Mouse (Mus musculus): Measurements from ENCODE around the gene Pde4d. TPM values are rescaled to one million over a fixed set of nuclear protein-coding genes. Genes with fewer than 3 reads are reported as not detected.

Pde4d gene
- polyA plus RNA-seq, 1 experiment from 2014 or later, result 9.8 TPM

DNA sequence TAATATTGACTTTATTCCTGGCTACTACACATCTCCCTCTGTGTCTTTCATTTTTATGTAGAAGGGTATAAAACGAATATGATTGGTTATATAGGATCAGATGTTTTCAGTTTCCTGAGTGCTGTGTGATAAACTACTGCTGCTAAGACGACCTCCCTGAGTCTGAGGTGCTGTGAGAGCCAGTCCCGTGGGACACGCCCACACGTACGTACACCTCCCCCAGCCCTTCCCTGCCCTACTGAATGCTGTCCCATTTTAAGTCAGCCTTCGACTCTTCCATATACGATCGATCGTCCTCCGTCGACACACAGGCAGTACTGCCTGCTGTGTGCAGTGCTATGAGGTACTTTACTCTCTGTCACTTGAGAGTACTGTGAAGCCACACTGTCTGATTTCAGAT lies 1473.0 kb downstream of the Pde4d start:
- 82% methylated on average over 12 of the region's 12 CpGs for WGBS
- Histone ChIP-seq H3K36me3 (replicated peaks) (no peaks in the 10 kb centered on the region), H3K4me1 (peaks cover 11% of the 10 kb centered on the region), H3K4me3 (no peak overlapping the region), H3K27me3 (ENCODE audit: poor library complexity, severe bottlenecking) (no peaks in the 10 kb centered on the region), H3K27ac (no peak overlapping the region), H3K9me3 (no peaks in the 10 kb centered on the region)
- peak; percentile 8 for DNase-seq (ENCODE audit: extremely low spot score, low spot score)

DNA sequence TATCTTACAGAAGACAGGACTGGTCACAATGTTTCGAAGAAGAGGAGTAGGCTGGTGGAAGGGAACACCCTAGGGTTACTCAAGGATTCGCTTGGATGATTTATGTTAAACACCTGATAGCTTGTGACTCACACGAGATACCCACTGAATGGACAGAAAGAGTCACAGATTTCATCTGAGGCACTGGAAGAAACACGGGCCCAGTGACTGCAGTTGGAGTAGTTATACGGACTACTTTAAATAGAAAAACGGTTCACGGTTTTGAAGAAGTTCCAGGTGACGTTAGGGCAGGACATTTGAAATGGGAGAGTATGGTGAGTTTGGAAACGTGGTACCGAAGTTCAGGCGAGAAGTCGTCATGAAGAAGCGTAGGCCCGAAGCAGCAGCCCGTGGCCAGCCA lies 1475.0 kb downstream of the Pde4d start:
- WGBS, result 94% methylated on average over 15 of the region's 15 CpGs
- Histone ChIP-seq H3K9me3 (no peaks in the 10 kb centered on the region), H3K4me3 (no peak overlapping the region), H3K27me3 (ENCODE audit: poor library complexity, severe bottlenecking) (no peaks in the 10 kb centered on the region), H3K36me3 (replicated peaks) (no peaks in the 10 kb centered on the region), H3K4me1 (peaks cover 11% of the 10 kb centered on the region), H3K27ac (no peak overlapping the region)
- DNase-seq (ENCODE audit: extremely low spot score, low spot score), result no peak

DNA sequence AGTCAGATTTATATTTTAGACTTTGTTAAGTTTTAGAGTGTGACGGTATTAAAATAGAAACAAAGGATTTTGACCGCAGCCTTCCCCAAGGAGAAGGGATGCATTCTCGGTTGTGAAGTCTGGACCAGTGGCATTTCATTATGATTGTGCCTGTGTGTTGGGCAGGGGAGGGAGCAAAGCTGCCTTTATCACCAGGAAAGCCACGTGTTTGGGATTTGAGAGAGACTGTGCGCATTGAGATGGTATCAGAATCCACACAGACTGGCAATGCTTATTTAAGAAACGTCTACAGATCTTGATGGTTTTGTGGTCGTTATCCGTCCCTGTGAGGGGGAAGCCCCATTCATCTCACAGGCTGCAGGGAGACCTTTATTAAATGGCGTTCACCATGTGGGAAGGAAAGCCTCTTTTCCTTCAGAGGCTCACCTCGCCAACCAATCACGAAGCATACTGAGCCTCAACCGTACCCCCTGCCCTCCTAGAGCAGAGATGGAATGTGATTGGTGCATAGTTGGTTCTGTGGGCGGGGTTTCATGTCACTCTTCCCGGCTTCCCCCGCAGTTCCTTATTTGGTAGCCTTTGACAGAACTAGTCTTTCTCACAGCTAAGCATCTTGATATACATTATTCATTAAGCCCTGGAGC lies 1476.7 kb downstream of the Pde4d start:
- peak; percentile 46 for DNase-seq (ENCODE audit: extremely low spot score, low spot score)
- H3K4me1 ChIP-seq, result peaks cover 11% of the 10 kb centered on the region
- H3K36me3 ChIP-seq (replicated peaks), result no peaks in the 10 kb centered on the region
- H3K27me3 ChIP-seq (ENCODE audit: poor library complexity, severe bottlenecking), result no peaks in the 10 kb centered on the region
- H3K9me3 ChIP-seq, result no peaks in the 10 kb centered on the region
- peak overlapping the region; percentile 74 for H3K27ac ChIP-seq
- 41% methylated on average over 15 of the region's 15 CpGs for WGBS
- peak overlapping the region; percentile 24; the same call in 1 of the 2 replicates for H3K4me3 ChIP-seq

DNA sequence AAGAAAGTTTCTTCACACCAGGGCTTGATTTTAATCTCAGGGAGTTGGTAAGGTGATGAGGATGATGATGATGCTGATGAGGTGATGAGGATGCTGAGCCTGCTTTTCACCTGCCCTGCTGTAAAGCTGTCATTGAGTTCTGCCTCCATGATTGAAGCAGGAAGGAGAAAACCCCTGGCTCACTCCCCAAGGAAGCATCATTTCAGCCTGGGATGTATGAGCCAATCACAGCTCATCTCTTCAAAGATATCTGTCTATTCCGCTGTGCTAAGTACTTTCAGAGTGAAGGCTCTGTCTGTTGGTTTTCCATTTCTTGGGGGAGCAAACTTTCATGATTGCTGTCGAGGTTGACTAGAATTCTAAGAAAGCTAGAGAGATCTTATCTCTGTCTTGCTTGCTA lies 1478.0 kb downstream of the Pde4d start:
- Histone ChIP-seq H3K9me3 (no peaks in the 10 kb centered on the region), H3K4me3 (no peak overlapping the region), H3K27ac (no peak overlapping the region), H3K4me1 (peaks cover 11% of the 10 kb centered on the region), H3K27me3 (ENCODE audit: poor library complexity, severe bottlenecking) (no peaks in the 10 kb centered on the region), H3K36me3 (replicated peaks) (no peaks in the 10 kb centered on the region)
- 84% methylated on average over 2 of the region's 2 CpGs for WGBS
- DNase-seq (ENCODE audit: extremely low spot score, low spot score), result no peak

DNA sequence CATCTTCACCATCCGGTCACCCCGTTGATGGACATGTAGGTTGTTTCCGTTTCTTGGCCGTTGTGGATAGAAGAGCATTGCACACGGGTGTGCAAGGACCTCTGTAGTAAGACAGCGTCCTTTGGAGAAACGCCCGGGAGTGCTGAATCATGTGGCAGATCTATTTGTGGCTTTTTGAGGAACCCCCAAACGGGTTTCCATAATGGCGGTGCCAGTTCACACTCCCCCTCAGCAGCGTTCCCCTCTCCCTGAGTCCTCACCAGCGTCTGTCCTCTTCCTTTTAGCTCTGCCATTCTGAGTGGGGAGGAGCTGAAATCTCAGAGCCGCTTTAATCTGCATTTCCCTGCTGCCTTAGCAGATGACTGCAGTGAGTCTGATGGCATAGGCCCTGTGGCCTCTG lies 1482.9 kb downstream of the Pde4d start:
- no peaks in the 10 kb centered on the region for H3K9me3 ChIP-seq
- no peak for DNase-seq (ENCODE audit: extremely low spot score, low spot score)
- H3K27me3 ChIP-seq (ENCODE audit: poor library complexity, severe bottlenecking), result no peaks in the 10 kb centered on the region
- 93% methylated on average over 13 of the region's 13 CpGs for WGBS
- H3K4me1 ChIP-seq, result no peaks in the 10 kb centered on the region
- peaks cover 9% of the 10 kb centered on the region; the same call in 1 of the 2 replicates for H3K36me3 ChIP-seq (replicated peaks)
- no peak overlapping the region for H3K4me3 ChIP-seq
- H3K27ac ChIP-seq, result no peak overlapping the region

DNA sequence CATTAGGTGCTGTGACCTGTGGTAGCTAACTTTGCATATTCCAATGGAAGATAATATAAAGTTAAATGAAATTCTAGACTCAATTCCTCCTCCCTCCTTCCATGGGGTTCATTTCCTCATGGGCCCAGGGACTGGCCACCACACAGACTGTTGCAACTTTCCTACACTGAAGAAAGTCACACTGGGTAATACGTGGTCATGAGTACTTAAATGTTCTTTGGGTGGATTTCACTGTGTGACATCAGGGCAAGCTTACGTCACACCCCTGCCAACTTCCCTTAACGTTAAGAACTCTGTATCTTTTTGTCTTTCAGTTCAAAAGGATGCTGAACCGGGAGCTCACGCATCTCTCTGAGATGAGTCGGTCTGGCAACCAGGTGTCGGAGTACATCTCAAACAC lies 1483.8 kb downstream of the Pde4d start:
- WGBS, result 93% methylated on average over 7 of the region's 7 CpGs
- no peaks in the 10 kb centered on the region for H3K27me3 ChIP-seq (ENCODE audit: poor library complexity, severe bottlenecking)
- no peak overlapping the region for H3K4me3 ChIP-seq
- H3K4me1 ChIP-seq, result no peaks in the 10 kb centered on the region
- DNase-seq (ENCODE audit: extremely low spot score, low spot score), result no peak
- peaks cover 9% of the 10 kb centered on the region; the same call in 1 of the 2 replicates for H3K36me3 ChIP-seq (replicated peaks)
- H3K27ac ChIP-seq, result no peak overlapping the region
- no peaks in the 10 kb centered on the region for H3K9me3 ChIP-seq

DNA sequence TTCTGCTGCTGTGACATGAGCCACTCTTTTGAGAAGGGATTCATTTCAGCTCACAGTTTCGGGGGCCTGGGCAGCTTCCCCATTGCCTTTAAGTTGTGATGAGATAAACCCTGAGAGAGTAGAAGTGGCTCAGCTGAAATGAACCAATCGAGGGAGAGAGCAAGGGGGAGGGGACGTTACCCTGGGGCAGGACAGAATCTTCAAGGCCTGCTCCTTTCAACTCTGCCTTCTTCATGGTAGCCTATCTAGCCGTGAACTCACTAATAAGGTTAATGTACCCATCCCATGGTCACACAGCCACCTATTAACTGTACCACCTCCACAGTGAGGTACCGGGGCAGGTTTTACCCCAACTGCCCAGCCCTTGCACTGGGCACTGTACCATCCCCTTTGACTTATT lies 1487.1 kb downstream of the Pde4d start:
- Histone ChIP-seq H3K4me3 (no peak overlapping the region), H3K27me3 (ENCODE audit: poor library complexity, severe bottlenecking) (no peaks in the 10 kb centered on the region), H3K4me1 (no peaks in the 10 kb centered on the region), H3K36me3 (replicated peaks) (peaks cover 14% of the 10 kb centered on the region), H3K27ac (no peak overlapping the region), H3K9me3 (no peaks in the 10 kb centered on the region)
- WGBS, result 91% methylated on average over 5 of the region's 5 CpGs
- no peak for DNase-seq (ENCODE audit: extremely low spot score, low spot score)

DNA sequence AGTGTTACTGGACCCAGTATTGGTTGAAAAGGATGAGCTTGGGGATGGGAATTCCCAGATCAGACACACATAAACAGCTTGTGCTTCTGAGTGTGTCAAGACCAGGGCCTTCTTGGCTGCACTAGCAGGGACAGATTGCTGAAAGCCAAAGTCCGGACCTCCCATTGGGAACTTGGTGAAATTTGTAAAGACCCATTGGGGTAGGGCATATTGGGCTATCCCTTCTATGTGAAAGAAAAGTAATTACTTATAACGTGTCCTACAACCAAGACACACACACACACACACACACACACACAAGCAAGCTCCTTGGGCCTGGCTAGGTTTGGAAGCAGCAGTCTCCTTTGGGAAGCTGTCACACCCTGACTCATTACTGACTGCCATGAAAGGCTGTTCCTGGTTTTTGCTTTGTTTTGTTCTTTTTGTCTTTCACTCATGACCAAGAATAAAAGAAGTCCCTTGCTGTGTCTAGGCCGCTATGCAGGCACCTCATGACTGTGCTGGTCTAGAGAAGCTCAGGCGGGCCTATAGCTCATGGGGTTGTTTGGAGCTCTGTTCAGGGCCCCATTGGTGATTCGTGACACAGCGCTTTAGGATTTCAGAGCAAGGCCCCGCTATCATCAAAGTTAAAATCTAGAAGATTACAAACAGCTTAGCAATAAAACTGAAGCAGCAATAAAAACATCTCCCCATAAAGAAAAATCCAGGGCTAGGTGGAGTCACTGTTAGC lies 1495.2 kb downstream of the Pde4d start:
- H3K4me3 ChIP-seq, result no peak overlapping the region
- no peaks in the 10 kb centered on the region; the same call in 1 of the 2 replicates for H3K9me3 ChIP-seq
- DNase-seq (ENCODE audit: extremely low spot score, low spot score), result peak; percentile 7
- no peak overlapping the region for H3K27ac ChIP-seq
- 86% methylated on average over 7 of the region's 7 CpGs for WGBS
- peaks cover 18% of the 10 kb centered on the region for H3K36me3 ChIP-seq (replicated peaks)
- H3K4me1 ChIP-seq, result no peaks in the 10 kb centered on the region
- H3K27me3 ChIP-seq (ENCODE audit: poor library complexity, severe bottlenecking), result no peaks in the 10 kb centered on the region

DNA sequence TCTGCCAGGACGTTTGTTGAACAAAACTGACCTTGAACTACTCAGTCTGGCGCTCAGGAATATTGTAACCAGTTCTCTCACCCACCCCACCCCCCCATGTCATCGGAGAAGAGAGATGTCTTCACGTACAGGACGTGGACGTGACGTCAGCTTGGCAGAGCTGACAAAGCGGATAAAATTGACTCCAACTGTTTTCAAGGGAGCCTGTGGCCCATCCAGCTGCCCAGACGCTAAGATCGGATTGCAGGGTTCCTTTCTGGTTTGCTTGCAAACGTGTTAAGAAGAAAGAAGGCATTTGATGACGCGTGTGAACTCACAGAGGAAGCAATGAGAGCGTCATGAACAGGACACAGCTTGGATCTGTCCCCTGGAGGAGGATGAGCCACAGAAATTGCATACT lies 1501.7 kb downstream of the Pde4d start:
- DNase-seq (ENCODE audit: extremely low spot score, low spot score), result no peak
- H3K36me3 ChIP-seq (replicated peaks), result peaks cover 44% of the 10 kb centered on the region
- 79% methylated on average over 14 of the region's 14 CpGs for WGBS
- no peaks in the 10 kb centered on the region for H3K27me3 ChIP-seq (ENCODE audit: poor library complexity, severe bottlenecking)
- H3K9me3 ChIP-seq, result no peaks in the 10 kb centered on the region; the same call in 1 of the 2 replicates
- no peak overlapping the region for H3K4me3 ChIP-seq
- H3K4me1 ChIP-seq, result no peaks in the 10 kb centered on the region
- H3K27ac ChIP-seq, result no peak overlapping the region

DNA sequence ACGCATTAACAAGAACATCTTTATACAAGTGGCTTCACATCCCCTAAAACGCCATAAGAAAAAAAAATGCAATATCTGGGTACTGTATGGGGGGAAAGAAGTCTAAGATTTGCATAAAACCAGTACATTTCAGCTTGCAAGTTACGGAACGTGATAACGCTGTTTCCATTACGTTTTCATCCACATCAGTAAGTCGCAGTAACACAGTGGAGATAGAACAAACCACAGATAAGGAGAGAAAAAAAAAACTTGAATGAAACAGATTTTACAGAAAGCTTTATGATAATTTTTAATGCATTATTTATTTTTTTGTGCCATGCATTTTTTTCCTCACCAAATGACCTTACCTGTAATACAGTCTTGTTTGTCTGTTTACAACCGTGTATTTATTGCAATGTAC lies 1504.4 kb downstream of the Pde4d start:
- DNase-seq (ENCODE audit: extremely low spot score, low spot score), result no peak
- Histone ChIP-seq H3K27ac (no peak overlapping the region), H3K27me3 (ENCODE audit: poor library complexity, severe bottlenecking) (no peaks in the 10 kb centered on the region), H3K4me3 (no peak overlapping the region), H3K9me3 (no peaks in the 10 kb centered on the region), H3K4me1 (no peaks in the 10 kb centered on the region), H3K36me3 (replicated peaks) (peaks cover 34% of the 10 kb centered on the region)
- 96% methylated on average over 8 of the region's 8 CpGs for WGBS

DNA sequence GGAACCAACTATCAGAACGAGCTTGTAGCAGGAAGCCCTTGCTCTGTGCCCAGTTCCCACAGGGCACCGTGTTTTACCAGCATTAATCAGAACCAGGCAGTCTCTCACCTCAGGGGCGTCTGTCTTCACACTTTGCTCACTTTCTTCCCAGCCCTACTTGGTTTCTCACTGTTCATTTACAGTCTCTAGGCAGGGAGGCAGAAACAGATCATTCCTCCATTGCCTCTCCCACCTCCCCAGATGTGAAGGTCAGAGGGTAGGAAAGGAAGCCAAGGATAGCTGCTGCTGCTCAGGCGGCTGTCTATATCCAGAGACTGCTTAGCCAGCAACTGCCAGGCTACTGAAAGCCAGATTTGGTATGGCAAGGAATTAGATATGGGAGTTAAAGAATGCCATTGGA lies 1508.2 kb downstream of the Pde4d start:
- Histone ChIP-seq H3K27ac (no peak overlapping the region), H3K27me3 (ENCODE audit: poor library complexity, severe bottlenecking) (no peaks in the 10 kb centered on the region), H3K4me1 (no peaks in the 10 kb centered on the region), H3K36me3 (replicated peaks) (peaks cover 7% of the 10 kb centered on the region), H3K4me3 (no peak overlapping the region), H3K9me3 (no peaks in the 10 kb centered on the region)
- no peak for DNase-seq (ENCODE audit: extremely low spot score, low spot score)
- WGBS, result 81% methylated on average over 4 of the region's 4 CpGs

DNA sequence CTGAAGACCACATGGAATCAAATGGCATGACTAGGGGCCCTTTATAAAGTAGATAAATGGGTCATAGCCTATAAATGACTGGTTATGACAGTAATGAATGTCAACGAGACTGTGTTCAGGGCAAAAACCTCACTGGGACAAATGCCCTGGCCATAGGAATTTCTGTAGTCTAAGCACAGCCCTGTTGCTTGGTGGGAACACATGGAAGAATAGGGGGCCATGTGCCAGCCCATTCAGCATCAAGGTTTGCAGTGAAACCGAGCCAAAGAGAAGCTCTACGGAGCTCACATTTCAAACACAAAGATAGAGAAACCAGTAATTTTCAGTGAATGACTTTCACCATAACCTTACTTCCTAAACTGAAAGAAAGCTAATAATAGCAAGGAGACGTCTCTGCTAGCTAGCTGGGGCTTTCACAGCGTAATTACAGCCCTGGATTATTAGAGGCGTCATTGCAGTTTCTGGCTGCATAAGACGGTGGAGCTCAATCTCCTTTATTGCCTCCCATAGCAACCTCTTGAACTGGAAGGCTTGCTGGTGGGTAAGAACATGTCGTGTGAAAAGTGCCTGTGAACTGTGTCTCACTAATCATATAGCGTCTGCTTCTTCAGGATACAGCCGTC lies 1533.2 kb downstream of the Pde4d start:
- Histone ChIP-seq H3K4me3 (no peak overlapping the region), H3K9me3 (no peaks in the 10 kb centered on the region), H3K4me1 (no peaks in the 10 kb centered on the region), H3K27ac (no peak overlapping the region), H3K36me3 (replicated peaks) (no peaks in the 10 kb centered on the region), H3K27me3 (ENCODE audit: poor library complexity, severe bottlenecking) (no peaks in the 10 kb centered on the region)
- 78% methylated on average over 10 of the region's 10 CpGs for WGBS
- no peak for DNase-seq (ENCODE audit: extremely low spot score, low spot score)

DNA sequence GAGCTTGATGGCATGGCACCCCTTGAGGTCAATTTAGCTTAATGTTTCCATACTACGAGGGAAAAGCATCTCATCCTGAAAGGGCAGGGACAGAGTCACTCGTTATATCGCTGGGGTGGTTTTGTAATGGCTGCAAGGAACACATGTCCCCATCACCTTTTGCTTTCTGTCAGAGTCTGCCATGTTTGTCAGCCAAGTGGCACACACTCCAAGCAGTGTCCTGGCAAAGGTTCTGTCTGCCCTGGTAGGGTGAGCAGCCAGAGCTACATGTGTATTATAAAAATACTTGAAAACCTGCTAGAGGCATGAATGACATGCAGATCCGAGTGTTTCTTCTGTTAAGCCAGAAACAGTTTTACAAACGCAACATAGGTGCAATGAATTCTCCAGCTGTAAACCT lies 1535.7 kb downstream of the Pde4d start:
- Histone ChIP-seq H3K27ac (no peak overlapping the region), H3K36me3 (replicated peaks) (no peaks in the 10 kb centered on the region), H3K27me3 (ENCODE audit: poor library complexity, severe bottlenecking) (no peaks in the 10 kb centered on the region), H3K4me3 (no peak overlapping the region), H3K4me1 (no peaks in the 10 kb centered on the region), H3K9me3 (no peaks in the 10 kb centered on the region)
- 89% methylated on average over 5 of the region's 5 CpGs for WGBS
- no peak for DNase-seq (ENCODE audit: extremely low spot score, low spot score)

Measured in forebrain, embryonic 10.5 days (tissue).